Comparison of ENCODE assay signal across 13 mouse cellular contexts in genomic region chr12:98972291-98972690, GRCm38 (mm10).
"Had no signal": no experiment of that assay in that cellular context is flagged by ENCODE, and none has a peak within 500 bp of the region (broad histone marks: within the 10 kb centered on the region; RNA-seq: fewer than 3 reads in every experiment).

No protein-coding gene starts in this region.

- H3K9ac ChIP-seq: limb, embryonic 15.5 days; liver, embryonic 15.5 days; lung, embryonic 14.5 days; midbrain, embryonic 13.5 days had no signal

- H3K9me3 ChIP-seq: limb, embryonic 15.5 days; liver, embryonic 15.5 days; megakaryocyte, embryonic 14.5 days had no signal

- H3K36me3 ChIP-seq: liver, embryonic 15.5 days had no signal

- ATAC-seq: midbrain, embryonic 13.5 days had no signal

- DNase-seq: kidney, adult 11 months; layer of hippocampus, adult 9-11 months; layer of hippocampus, postnatal 36 days; lung, embryonic 14.5 days; lung, postnatal 14 days; right cerebral cortex, adult 18-20 months; right cerebral cortex, postnatal 25 days; thymus, postnatal 14 days had no signal

- H3K4me1 ChIP-seq: limb, embryonic 15.5 days; liver, embryonic 15.5 days; megakaryocyte, embryonic 14.5 days had no signal

- H3K27ac ChIP-seq: limb, embryonic 15.5 days; liver, embryonic 15.5 days; macrophage; midbrain, embryonic 13.5 days had no signal

- H3K4me3 ChIP-seq: limb, embryonic 15.5 days; liver, embryonic 15.5 days; megakaryocyte, embryonic 14.5 days; midbrain, embryonic 13.5 days had no signal

- H3K27me3 ChIP-seq: limb, embryonic 15.5 days; liver, embryonic 15.5 days; megakaryocyte, embryonic 14.5 days; midbrain, embryonic 13.5 days had no signal

- H3K4me2 ChIP-seq: limb, embryonic 15.5 days; liver, embryonic 15.5 days; lung, embryonic 14.5 days; midbrain, embryonic 13.5 days had no signal
